Mouse (Mus musculus) heart, embryonic 15.5 days (tissue): ENCODE measurements around the gene Gm30302. TPM values are rescaled to one million over a fixed set of nuclear protein-coding genes. Genes with fewer than 3 reads are reported as not detected.
"Not testable (repeated sequence)": the region's sequence is repeated elsewhere in the genome, so short reads cannot be mapped to it uniquely, and the experiment has no call there.

ENCODE experiments used
- ATAC-seq: fragments of 200-750 bp; cut with Nextera tagmentation; replicated peaks from 2 replicates; pipeline ENCODE4 v1.8.0; 2017; ENCODE audit warnings: low read depth, moderate TSS enrichment; ENCODE audit not compliant: insufficient number of reproducible peaks, insufficient read depth, low FRiP score
- H3K27ac ChIP-seq: fragments of 300-500 bp; sonication (generic); 2 replicates; pipeline ENCODE4 v1.5.1; 2015; ENCODE audit warnings: mild to moderate bottlenecking, inconsistent platforms
- H3K27me3 ChIP-seq: fragments of 300-500 bp; sonication (generic); 2 replicates; pipeline ENCODE4 v1.6.1; 2015; ENCODE audit warnings: inconsistent platforms
- H3K36me3 ChIP-seq: fragments of 300-500 bp; sonication (generic); 2 replicates; pipeline ENCODE4 v1.6.1; 2015; ENCODE audit warnings: mild to moderate bottlenecking, inconsistent platforms
- H3K4me1 ChIP-seq: fragments of 300-500 bp; sonication (generic); replicated peaks from 2 replicates; pipeline ENCODE4 v1.6.1; 2015; ENCODE audit warnings: inconsistent platforms
- H3K4me2 ChIP-seq: fragments of 300-500 bp; sonication (generic); 2 replicates; pipeline ENCODE4 v1.6.1; 2015; ENCODE audit warnings: inconsistent platforms, mild to moderate bottlenecking, moderate library complexity
- H3K4me3 ChIP-seq: fragments of 300-500 bp; sonication (generic); 2 replicates; pipeline ENCODE4 v1.5.1; 2015; ENCODE audit warnings: mild to moderate bottlenecking, inconsistent platforms
- H3K9ac ChIP-seq: fragments of 300-500 bp; sonication (generic); 2 replicates; pipeline ENCODE4 v1.6.1; 2015; ENCODE audit warnings: mild to moderate bottlenecking, inconsistent platforms
- H3K9me3 ChIP-seq: fragments of 300-500 bp; sonication (generic); replicated peaks from 2 replicates; pipeline ENCODE4 v1.6.1; 2016; ENCODE audit warnings: inconsistent platforms
- WGBS: fragments of 180-500 bp; shearing (Covaris S2); methylation state at CpG from one replicate; pipeline ENCODE4 v1.1.7; 2015; ENCODE audit warnings: mixed read lengths; 5-methylcytosine and 5-hydroxymethylcytosine counted together
- polyA plus RNA-seq: library from polyadenylated mRNA; unstranded; fragments of >200 nt; fragmentation: Nextera tagmentation; extraction: Ambion mirVana; gene quantifications from 2 replicates; pipeline ENCODE4 v1.2.1, GENCODE M21; 2015

The Gm30302 gene
- polyA plus RNA-seq, 1 experiment from 2014 or later = not detected

- H3K36me3 ChIP-seq = no peaks in the 10 kb centered on the region
- no peaks in the 10 kb centered on the region for H3K27me3 ChIP-seq
- no peak for ATAC-seq
- H3K4me3 ChIP-seq = no peak overlapping the region
- no peak overlapping the region for H3K4me2 ChIP-seq
- no peaks in the 10 kb centered on the region for H3K9me3 ChIP-seq
- no peak overlapping the region for H3K9ac ChIP-seq
- H3K4me1 ChIP-seq = peaks cover 1% of the 10 kb centered on the region
- WGBS = 65% methylated on average over 3 of the region's 3 CpGs
- H3K27ac ChIP-seq = no peak overlapping the region
These were observed 14.9 kb downstream of the Gm30302 start for GRCm38 (mm10) chr13:49783899-49784298.

- ATAC-seq, H3K9ac ChIP-seq, H3K4me1 ChIP-seq, H3K4me2 ChIP-seq, H3K27me3 ChIP-seq, H3K4me3 ChIP-seq, H3K9me3 ChIP-seq, H3K36me3 ChIP-seq, H3K27ac ChIP-seq: not testable (repeated sequence)
These were observed 27.3 kb downstream of the Gm30302 start for GRCm38 (mm10) chr13:49771536-49771935.

- H3K36me3 ChIP-seq = no peaks in the 10 kb centered on the region
- no peak overlapping the region for H3K4me3 ChIP-seq
- no peak overlapping the region for H3K4me2 ChIP-seq
- ATAC-seq = no peak
- no peak overlapping the region for H3K27ac ChIP-seq
- WGBS = 80% methylated on average over 16 of the region's 16 CpGs
- H3K27me3 ChIP-seq = no peaks in the 10 kb centered on the region
- H3K9ac ChIP-seq = no peak overlapping the region
- no peaks in the 10 kb centered on the region for H3K9me3 ChIP-seq
- H3K4me1 ChIP-seq = no peaks in the 10 kb centered on the region
These were observed 29.7 kb downstream of the Gm30302 start for GRCm38 (mm10) chr13:49769111-49769510.

- Histone ChIP-seq H3K4me3 (no peak overlapping the region), H3K9me3 (no peaks in the 10 kb centered on the region), H3K36me3 (no peaks in the 10 kb centered on the region), H3K9ac (no peak overlapping the region), H3K4me1 (no peaks in the 10 kb centered on the region), H3K27ac (no peak overlapping the region), H3K27me3 (no peaks in the 10 kb centered on the region), H3K4me2 (no peak overlapping the region)
- no peak for ATAC-seq
- WGBS = 26% methylated on average over 2 of the region's 2 CpGs
These were observed 30.8 kb downstream of the Gm30302 start for GRCm38 (mm10) chr13:49768048-49768447.

GRCm38 (mm10) chr13:49766269-49766668, 32.5 kb downstream of the Gm30302 start:
- Histone ChIP-seq H3K9me3 (no peaks in the 10 kb centered on the region), H3K27ac (no peak overlapping the region), H3K27me3 (no peaks in the 10 kb centered on the region), H3K9ac (no peak overlapping the region), H3K4me2 (no peak overlapping the region), H3K4me1 (no peaks in the 10 kb centered on the region), H3K36me3 (no peaks in the 10 kb centered on the region), H3K4me3 (no peak overlapping the region)
- 62% methylated on average over 9 of the region's 9 CpGs for WGBS
- no peak for ATAC-seq

- 87% methylated on average over 8 of the region's 8 CpGs for WGBS
- no peaks in the 10 kb centered on the region for H3K36me3 ChIP-seq
- no peak for ATAC-seq
- H3K4me1 ChIP-seq = no peaks in the 10 kb centered on the region
- no peak overlapping the region for H3K27ac ChIP-seq
- no peak overlapping the region for H3K9ac ChIP-seq
- H3K27me3 ChIP-seq = no peaks in the 10 kb centered on the region
- H3K4me3 ChIP-seq = no peak overlapping the region
- no peak overlapping the region for H3K4me2 ChIP-seq
- no peaks in the 10 kb centered on the region for H3K9me3 ChIP-seq
These were observed 33.5 kb downstream of the Gm30302 start for GRCm38 (mm10) chr13:49765306-49765705.

- Histone ChIP-seq H3K4me1 (no peaks in the 10 kb centered on the region), H3K4me3 (no peak overlapping the region), H3K9ac (no peak overlapping the region), H3K4me2 (no peak overlapping the region), H3K27ac (no peak overlapping the region), H3K27me3 (no peaks in the 10 kb centered on the region), H3K36me3 (no peaks in the 10 kb centered on the region), H3K9me3 (no peaks in the 10 kb centered on the region)
- WGBS = 88% methylated on average over 14 of the region's 14 CpGs
- ATAC-seq = no peak
These were observed 36.6 kb downstream of the Gm30302 start for GRCm38 (mm10) chr13:49762208-49762607.

GRCm38 (mm10) chr13:49760675-49761074, 38.1 kb downstream of the Gm30302 start:
- ATAC-seq = no peak
- no peaks in the 10 kb centered on the region for H3K9me3 ChIP-seq
- no peak overlapping the region for H3K9ac ChIP-seq
- no peaks in the 10 kb centered on the region for H3K4me1 ChIP-seq
- H3K4me3 ChIP-seq = no peak overlapping the region
- no peaks in the 10 kb centered on the region for H3K27me3 ChIP-seq
- no peak overlapping the region for H3K27ac ChIP-seq
- 38% methylated on average over 1 of the region's 1 CpGs for WGBS
- no peak overlapping the region for H3K4me2 ChIP-seq
- H3K36me3 ChIP-seq = no peaks in the 10 kb centered on the region

- Histone ChIP-seq H3K36me3 (no peaks in the 10 kb centered on the region), H3K27me3 (no peaks in the 10 kb centered on the region), H3K27ac (no peak overlapping the region), H3K4me1 (no peaks in the 10 kb centered on the region), H3K4me3 (no peak overlapping the region), H3K9me3 (no peaks in the 10 kb centered on the region), H3K9ac (no peak overlapping the region), H3K4me2 (no peak overlapping the region)
- ATAC-seq = no peak
- WGBS = 79% methylated on average over 4 of the region's 4 CpGs
These were observed 40.8 kb downstream of the Gm30302 start for GRCm38 (mm10) chr13:49757966-49758365.

GRCm38 (mm10) chr13:49756591-49756990, 42.2 kb downstream of the Gm30302 start:
- Histone ChIP-seq H3K4me3 (no peak overlapping the region), H3K9ac (no peak overlapping the region), H3K27ac (no peak overlapping the region), H3K9me3 (no peaks in the 10 kb centered on the region), H3K4me1 (no peaks in the 10 kb centered on the region), H3K36me3 (no peaks in the 10 kb centered on the region), H3K4me2 (no peak overlapping the region), H3K27me3 (no peaks in the 10 kb centered on the region)
- no peak for ATAC-seq
- WGBS = 83% methylated on average over 9 of the region's 9 CpGs

- whole genome bisulfite sequencing = 89% methylated on average over 16 of the region's 16 CpGs
- Histone ChIP-seq H3K36me3 (0 out of 2 replicates have a peak, but pooled peaks cover 3% of the 10 kb centered on the region), H3K4me3 (no peak overlapping the region), H3K4me1 (no peaks in the 10 kb centered on the region), H3K27me3 (no peaks in the 10 kb centered on the region), H3K9me3 (no peaks in the 10 kb centered on the region), H3K27ac (no peak overlapping the region), H3K9ac (no peak overlapping the region), H3K4me2 (no peak overlapping the region)
- no peak for ATAC-seq
These were observed 57.3 kb downstream of the Gm30302 start for GRCm38 (mm10) chr13:49741285-49742040.

- Histone ChIP-seq H3K27me3 (no peaks in the 10 kb centered on the region), H3K9ac (no peak overlapping the region), H3K36me3 (peaks cover 25% of the 10 kb centered on the region), H3K27ac (no peak overlapping the region), H3K4me1 (no peaks in the 10 kb centered on the region), H3K9me3 (no peaks in the 10 kb centered on the region), H3K4me3 (no peak overlapping the region), H3K4me2 (no peak overlapping the region)
- 88% methylated on average over 2 of the region's 2 CpGs for WGBS
- no peak for ATAC-seq
These were observed 60.8 kb downstream of the Gm30302 start for GRCm38 (mm10) chr13:49738011-49738410.
